Mouse (Mus musculus) telencephalon, adult 2 months (tissue): ENCODE results near the gene 9530003J23Rik.
"Not testable (repeated sequence)": the region's sequence is repeated elsewhere in the genome, so short reads cannot be mapped to it uniquely, and the experiment has no call there.

Experiments
- DNase-seq: peaks from one replicate; pipeline ENCODE4 v3.0.0-alpha.2; 2011; ENCODE audit warnings: low read depth, low spot score

9530003J23Rik gene

DNA sequence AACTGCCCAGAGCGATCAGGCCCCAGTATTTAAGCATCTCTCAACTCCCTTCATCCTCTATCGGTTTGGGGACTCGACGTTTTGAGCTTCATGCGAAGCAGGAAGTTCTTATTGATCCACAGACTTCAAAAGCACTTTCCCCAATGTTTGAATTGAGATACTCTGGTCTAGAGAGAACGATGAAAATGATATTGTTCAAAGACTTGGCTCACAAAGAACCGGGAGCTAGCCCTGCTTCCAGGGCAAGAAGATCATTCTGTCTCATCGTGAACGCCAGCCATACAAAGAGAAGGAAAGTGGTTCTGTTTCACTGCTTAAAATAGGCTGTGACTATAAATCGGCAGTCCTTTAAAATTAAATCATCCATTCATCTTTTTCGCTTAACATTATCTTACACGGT, at the start of gene 9530003J23Rik:
TSS of gene 9530003J23Rik (minus strand) at position 101 of the 400 bp plus-strand sequence.
- DNase-seq, result no peak

DNA sequence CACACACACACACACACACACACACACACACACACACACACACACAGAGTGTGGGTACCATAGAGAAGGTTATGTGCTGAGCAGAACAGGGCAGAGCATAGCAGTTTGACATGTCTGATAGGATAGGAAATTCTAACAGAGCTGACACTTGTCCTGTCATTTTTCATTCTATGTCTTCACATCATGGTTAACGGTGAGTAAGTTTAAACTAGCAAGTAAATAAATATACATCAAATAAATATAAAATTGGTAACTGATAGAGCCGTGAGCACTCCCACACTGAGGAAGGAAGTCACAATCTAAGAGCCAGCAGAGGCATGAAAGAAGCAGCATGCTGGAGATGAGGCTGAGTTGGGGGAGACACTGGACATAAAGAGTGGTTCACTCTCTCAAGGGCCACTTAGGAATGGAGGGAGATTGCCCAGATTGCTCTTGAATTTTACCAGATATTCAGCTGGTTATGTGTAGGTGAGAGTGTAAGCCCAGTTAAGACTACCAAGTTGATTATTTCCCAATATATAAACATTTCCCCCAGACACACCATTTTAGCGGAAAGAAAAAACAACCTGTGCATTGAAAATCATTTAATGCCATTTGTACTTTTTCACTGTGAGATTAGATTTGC, 48.8 kb upstream of the 9530003J23Rik start:
- DNase-seq, result no peak

DNA sequence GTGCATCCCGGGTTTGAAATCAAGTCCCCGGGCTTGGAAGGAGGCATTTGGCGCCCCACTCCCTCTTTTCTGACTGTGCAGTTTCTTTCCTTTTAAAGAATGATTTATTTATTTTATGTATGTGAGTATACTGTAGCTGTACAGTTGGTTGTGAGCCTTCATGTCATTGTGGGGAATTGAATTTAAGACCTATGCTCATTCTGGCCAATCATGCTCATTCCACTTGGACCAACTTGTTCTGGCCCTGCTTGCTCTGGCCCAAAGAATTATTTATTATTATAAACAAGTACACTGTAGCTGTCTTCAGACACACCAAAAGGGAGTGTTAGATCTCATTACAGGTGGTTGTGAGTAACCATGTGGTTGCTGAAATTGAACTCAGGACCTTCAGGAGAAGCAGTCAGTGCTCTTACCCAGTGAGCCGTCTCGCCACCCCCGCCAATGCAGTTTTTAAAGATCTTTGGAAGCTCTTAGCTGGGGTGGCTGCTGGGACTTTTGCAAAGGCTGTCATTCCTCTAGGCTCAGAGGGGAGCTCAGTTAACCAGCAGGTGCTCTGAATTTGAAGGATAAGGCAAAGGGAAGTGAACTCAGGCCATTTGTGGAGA, 48.0 kb upstream of the 9530003J23Rik start:
- DNase-seq, result no peak

DNA sequence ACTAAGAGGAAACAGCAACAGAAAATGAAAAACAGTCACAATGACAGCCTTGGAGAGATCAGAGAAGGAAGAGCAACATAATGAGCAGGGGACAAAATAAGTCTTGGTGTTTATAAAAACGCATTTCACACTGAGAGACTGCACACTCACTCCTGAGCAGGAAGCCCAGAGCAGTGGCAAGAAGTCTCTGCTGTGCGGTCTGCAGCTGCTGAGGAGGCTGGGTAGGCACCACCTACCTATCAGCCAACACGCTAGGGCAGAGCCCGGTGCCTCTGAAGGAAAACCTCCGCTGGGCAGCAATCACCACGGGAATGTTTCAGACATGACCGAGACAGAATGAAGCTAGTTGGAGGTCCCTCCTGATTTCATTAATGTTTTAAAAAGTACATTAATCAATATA, 47.1 kb upstream of the 9530003J23Rik start:
- DNase-seq, result not testable (repeated sequence)

DNA sequence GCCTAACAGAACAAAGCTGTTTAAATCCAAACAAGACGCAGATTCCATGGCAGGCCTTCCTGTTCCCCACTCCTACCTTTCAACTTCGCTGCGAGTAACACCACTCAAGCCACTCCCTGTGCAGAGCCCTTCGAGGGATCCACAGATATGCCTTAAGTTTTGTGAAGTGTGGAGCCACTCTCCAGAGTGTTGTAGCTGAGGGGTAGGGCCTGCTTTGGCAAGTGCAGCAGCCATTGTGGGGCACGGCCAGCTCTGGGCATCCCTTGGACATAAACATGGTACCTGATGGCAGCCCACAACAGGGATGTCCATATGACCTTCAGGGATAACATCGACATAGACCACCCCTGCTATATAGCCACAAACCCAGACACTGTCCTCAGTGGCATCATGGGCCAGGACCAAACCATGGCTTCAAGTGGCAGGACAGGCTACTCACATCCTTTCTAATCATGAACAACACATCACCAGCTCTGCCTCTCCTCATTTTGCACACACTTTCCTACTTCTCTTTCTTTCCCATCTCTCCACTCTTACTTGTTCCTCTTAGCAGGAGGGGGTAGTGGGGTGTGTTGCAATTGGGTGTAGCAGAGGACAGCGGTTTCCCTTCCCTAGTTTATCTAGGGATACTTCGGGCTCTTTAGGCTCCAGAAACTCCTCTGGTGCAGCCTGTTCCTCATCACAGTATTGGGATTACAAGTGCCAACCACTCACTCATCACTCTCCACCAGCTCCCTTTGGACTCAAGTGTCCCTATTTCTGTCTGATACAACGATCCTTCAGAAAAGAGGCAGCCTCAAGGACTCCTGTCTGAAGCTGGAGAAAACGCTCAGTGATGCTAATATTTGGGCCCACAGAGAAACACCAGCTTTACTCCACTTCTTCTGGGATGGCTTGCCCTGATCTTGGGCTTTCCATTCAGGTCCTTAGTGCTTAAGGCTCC, 46.3 kb upstream of the 9530003J23Rik start:
- DNase-seq, result no peak

DNA sequence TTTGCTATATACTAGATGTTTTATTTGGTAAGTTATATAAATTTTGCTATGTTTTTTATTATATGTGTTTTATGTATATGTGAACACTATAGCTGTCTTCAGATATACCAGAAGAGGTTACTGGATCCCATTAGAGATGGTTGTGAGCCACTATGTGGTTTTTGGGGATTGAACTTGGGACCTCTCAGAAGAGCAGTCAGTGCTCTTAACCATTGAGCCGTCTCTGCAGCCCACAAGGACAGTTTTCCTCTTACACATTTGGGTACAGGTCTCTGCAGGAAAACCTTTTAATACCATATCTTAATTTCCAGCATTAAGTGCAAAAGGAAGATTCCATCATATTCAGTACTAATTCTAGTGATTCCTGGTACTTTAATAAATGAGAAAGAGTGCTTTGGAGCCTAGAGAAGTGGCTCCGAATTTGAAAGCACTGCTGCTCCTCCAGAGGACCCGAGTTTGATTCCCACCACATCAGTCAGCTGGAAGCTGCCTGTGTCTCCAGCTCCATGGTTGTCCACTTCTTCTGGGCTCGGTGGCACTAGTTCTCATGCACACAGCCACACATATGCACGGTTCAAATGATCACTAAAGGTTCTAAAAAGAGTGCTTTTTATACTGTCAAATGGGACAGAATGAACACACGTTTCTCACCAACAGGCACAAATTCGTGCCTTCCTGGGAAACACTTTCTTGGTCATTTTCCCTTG, 45.5 kb upstream of the 9530003J23Rik start:
- no peak for DNase-seq

DNA sequence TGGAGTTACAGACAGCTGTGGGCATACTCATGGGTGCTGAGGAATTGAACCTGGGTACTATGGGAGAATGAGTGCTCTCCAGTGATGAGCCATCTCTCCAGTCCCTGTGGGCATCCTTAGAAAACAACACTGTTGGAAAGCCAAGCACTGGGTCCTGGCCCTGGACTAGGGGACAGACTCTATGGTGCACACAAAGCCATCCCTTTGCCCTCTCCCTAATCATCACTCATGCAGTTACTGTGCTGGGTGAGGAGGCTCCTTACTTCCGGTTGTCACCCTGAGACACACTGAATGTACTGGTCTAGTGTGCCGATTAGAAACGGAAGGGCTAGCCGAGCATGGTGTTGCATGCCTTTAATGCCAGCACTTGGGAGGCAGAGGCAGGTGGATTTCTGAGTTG, 44.7 kb upstream of the 9530003J23Rik start:
- DNase-seq, result not testable (repeated sequence)

DNA sequence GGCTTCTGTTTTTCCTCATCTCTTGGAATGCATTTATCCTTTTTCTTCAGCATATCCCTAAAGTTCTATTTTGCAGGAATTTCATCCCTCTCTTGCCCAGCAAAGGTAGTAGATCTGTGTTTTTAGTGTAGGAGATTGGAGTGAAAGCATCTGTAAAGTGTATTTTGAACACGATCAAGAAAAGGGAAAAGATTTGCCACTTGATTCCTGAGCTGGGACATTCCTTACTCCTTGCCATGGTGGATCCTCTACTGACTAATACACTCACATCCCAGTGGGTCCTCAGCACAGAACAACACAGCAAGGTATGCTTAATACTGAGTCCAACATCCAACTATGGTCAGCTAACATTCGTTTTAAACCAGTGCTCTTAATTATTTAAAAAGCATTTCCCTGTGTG, 44.0 kb upstream of the 9530003J23Rik start:
- DNase-seq, result no peak

DNA sequence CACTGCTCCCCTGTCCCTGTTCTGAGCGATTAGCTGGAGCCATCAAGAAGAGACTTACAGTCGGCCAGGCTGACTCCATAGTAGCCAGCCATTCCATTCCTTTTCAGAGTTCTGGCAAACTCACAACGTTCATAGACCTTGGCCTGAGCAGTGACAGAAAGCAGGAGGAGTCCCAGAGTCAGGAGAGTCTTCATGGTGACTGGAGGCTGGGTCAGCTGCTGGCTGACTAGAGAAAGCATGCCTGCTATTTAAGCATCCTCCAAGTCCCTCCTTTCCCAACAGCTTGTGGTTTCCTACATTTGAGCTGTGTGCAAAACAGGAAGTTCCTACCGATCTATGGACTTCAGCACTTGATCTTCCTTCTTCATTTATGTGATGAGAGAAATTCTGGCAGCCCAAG, 43.5 kb upstream of the 9530003J23Rik start, which contains the start of gene Lyz2:
TSS of gene Lyz2 (minus strand) at position 273 of the 400 bp plus-strand sequence.
- no peak for DNase-seq

DNA sequence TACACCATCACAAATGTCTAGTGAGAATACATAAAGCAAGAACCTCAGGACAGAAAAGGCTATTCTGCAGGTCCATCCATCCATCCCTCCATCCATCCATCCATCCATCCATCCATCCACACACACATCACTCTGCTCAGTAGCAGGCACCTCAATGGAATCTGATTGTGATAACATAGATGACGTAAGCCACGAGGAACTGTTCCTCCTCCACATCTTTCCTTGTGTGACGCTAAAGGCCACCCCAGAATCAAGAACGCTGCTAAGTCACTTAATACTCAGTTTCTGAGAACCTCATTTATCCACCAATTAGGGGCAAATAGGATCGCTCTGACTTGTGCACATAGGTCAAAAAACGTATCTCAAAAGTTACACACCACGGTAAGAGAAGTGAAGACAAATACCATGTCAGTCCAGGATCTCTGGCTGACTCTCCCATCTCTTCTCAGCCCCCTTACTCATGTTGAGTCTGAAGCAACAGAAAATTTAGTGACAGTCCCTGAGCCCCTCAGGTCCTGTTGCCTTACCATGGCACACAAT, 42.9 kb upstream of the 9530003J23Rik start:
- no peak for DNase-seq

DNA sequence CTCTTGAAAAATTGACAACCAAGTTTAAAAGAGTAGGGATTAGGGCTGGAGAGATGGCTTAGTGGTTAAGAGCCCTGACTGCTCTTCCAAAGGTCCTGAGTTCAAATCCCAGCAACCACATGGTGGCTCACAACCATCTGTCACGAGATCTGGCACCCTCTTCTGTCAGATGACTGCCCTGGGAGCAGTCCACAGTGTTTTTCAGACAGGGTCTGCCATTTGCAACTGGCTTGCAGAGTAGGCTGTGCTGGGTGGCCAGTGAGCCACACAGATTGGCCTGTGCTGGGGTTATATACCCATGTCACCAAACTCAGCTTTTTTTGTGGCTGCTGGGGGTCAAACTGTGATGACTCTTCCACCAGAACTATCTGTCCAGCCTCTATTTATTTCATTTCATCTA, 41.5 kb upstream of the 9530003J23Rik start:
- no peak for DNase-seq

DNA sequence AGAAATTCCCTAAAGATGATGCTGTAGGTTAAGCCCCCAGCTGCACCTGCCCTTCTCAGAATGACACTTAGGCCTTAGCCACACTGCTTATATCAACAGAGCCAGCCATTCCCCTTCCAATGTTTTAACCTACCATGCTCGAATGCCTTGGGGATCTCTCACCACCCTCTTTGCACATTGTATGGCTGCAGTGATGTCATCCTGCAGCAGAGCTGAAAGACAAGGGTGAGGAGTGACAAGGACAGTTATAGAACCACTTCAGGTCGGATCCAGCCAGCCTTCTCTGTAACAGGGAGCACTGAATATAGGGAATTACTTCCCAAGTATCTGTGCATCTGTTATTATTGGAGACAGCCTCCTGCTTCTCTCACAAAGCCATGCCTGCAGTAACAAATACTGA, 40.0 kb upstream of the 9530003J23Rik start:
- DNase-seq, result not testable (repeated sequence)

DNA sequence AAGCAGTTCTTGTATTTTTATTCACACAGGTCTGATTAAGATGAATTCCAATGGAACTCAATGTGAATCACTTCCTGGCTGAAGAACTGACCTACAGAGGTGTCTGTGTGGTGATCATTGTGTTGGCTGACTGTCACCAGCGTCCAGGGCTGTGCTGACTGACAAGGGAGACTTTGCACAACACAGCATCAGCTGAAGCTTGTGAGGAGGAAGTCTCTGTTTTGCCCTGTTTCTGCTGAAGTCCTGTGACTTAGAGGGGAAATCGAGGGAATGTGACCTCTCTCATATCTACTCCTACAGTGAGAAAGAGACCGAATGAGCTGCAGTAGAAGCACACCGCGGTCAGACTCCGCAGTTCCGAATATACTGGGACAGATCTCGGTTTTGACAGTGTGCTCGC, 39.3 kb upstream of the 9530003J23Rik start:
- DNase-seq, result not testable (repeated sequence)

DNA sequence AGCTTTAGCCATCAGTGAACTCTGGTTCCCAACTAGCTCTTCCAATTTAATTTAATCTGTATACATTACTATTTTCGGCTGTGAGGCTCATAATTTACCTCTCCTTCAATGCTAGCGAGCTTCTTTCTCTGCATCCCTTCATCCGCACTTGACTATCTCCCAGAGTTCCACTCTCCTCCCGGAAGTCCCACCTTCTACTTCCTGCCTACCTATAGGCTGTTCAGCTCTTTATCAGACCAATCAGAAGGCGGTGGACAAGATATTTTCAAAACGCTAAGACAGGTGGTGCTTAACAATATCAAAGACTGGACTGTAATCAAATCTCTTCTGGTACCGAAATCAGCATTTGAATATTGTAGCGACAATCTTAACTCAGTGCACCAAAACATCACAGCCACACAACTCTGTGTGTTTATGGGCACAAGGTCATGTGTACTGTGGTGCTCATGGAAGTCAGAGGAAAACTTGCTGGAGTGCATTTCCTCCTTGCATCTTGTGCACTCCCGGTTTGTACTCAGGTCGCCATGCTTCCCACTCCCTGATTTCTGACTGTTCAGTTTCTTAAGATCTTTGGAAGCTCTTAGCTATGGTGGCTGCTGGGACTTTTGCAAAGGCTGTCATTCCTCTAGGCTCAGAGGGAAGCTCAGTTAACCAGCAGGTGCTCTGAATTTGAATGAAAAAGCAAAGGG, 37.3 kb upstream of the 9530003J23Rik start:
- DNase-seq, result no peak

DNA sequence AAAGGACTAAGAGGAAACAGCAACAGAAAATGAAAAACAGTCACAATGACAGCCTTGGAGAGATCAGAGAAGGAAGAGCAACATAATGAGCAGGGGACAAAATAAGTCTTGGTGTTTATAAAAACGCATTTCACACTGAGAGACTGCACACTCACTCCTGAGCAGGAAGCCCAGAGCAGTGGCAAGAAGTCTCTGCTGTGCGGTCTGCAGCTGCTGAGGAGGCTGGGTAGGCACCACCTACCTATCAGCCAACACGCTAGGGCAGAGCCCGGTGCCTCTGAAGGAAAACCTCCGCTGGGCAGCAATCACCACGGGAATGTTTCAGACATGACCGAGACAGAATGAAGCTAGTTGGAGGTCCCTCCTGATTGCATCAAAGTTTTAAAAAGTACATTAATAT, 36.1 kb upstream of the 9530003J23Rik start:
- DNase-seq, result not testable (repeated sequence)

DNA sequence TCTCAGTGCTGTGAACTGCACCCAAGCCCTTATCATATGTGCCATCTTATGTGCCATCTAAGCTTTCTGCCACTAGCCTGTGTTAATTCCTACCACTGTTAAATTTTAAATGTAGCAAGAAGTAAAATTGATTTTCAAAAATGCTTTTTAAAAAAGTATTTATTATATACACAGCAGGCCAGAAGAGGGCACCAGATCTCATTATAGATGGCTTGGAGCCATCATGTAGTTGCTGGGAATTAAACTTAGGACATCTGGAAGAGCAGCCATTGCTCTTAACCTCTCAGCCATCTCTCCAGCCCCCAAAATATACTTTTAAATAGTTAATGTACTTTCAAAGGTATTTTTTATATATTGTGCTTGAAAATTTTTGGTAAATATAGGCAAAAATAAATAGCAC, 33.5 kb upstream of the 9530003J23Rik start:
- DNase-seq, result no peak

DNA sequence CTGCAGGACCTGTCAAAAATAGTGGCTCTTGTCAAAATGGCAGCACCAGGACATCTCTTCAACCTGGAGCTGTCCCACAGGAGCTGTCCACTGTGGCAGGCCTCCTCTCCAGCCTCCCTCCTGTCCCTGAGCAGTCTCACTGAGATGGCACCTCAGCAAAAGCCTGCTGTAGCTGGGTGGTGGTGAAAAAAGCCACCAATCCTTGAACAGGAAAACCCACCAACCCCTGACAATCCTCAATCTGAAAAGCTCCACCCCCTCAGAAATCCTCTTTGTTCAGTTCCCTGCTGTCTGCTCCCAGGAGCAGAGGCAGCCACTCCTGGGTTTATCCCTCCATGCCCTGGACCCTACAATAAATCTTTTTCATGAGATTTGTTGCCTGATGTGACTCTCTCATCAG, 21.4 kb upstream of the 9530003J23Rik start:
- no peak for DNase-seq

DNA sequence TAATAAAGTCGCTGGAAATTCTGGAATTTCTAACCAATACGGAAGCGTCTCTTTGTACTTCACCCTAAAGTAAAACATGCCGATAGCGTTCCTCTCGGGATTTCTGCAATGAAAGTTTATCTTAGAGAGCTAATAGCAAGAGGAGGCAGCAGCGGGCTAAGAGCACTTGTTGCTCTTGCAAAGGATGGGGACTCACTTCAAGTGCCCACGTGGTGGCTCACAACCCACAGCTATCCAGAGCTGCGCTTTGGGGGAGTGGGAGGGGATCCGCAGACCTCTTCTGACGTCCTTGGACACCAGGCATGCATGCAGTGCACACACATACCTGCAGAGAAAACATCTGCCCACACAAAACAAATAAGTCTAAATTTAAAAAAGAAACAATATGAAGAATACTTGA, 2.6 kb downstream of the 9530003J23Rik start:
- DNase-seq, result no peak

DNA sequence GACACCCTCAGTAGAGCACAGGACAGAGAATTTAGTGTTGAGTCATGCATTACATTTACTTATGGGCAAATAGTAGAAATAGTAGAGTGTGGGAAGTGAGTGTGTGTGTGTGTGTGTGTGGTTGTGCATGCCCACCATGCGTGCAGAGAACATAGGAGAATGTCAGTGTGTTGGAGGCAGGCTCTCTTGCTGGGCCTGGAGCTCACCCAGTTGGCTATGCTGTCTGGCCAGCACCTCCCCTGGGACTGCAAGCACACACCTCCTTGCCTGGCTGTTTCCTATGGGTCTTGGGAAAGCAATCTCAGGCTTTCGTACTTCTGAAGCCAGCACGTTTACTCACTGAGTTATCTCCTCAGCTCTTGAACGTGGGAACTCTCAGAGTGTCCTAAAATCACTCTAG, 3.7 kb downstream of the 9530003J23Rik start:
- DNase-seq, result no peak

DNA sequence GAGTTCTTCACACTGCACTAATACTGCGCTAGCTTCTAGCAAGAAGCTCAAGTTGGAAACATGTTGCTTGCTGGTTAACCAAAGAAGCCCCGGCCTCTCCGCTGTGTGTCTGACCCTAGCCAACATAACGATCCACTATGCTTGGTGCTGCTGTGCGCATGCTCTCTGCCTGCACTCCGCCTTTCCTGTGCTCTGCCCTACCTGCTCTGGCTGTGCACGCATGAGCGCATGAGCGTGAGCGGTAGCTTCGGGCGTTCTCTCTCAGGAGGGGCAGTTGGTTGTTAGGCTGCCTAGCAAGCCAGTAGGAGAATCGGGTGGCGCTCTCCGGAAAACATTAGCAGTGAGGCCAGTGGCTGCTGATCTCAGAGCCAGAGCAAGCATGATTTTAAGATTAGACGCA, 8.7 kb downstream of the 9530003J23Rik start:
- DNase-seq, result no peak

DNA sequence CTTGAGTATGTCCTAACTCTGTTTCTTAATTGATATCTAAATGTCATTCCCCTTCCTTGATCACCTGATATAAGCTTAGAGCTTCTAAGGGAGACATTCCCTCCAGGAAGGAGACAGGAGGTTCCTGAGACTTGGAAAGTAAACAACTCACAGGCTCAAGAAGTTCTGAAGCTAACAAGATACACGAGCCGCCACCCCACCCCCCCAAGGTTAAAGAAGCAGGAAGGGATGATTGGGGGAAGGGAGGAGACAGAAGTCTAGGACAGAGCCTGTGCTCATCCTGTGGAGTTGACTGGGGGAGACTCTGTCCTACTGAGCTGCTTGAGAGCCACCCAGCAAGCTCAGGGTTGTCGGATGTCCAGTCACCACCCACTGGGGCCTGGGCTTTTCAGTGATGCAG, 12.5 kb downstream of the 9530003J23Rik start:
- DNase-seq, result no peak
